Mouse (Mus musculus) layer of hippocampus, adult 8-10 months (tissue): ENCODE measurements around the gene Armc10. TPM values are rescaled to one million over a fixed set of nuclear protein-coding genes. Genes with fewer than 3 reads are reported as not detected.
"Not testable (repeated sequence)": the region's sequence is repeated elsewhere in the genome, so short reads cannot be mapped to it uniquely, and the experiment has no call there.

Experiments used
- DNase-seq, 2 experiments: peaks; one replicate each; pipeline ENCODE4 v3.0.0; 2022; ENCODE audit warnings: low spot score in 2 of 2
- total RNA-seq, 4 experiments: library from RNA; stranded (reverse); gene quantifications; 2 replicates each; pipeline ENCODE4 v1.2.4; 2022

The Armc10 gene
- total RNA-seq, 4 experiments from 2014 or later = 18.8 to 21.6 (median 21.4) TPM

- DNase-seq = no peak
Measured at GRCm38 (mm10) chr5:21667191-21668137, 21.9 kb downstream of the Armc10 start.

GRCm38 (mm10) chr5:21669307-21669706 lies 23.7 kb downstream of the Armc10 start:
- no peak for DNase-seq

- DNase-seq = no peak
Measured at GRCm38 (mm10) chr5:21672812-21673635, 27.4 kb downstream of the Armc10 start.

DNA sequence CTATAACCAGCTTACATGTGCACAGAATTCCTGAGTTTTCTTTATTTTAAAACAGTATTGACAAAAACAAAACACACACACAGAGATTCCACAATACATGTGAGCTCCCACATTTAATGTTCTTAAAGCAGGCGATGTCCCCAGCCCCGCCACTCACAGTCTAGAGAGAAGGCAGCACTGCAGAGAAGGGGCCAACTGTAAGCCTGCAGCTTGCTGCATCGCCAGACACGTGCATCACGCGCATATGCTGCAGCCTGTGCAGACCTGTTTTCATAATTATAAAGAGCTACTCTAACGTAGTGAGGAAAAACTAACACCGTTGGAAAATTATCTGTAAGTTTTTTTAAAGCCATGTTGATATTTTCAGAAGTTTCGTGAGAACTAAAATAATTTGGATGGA lies 28.1 kb downstream of the Armc10 start:
- DNase-seq = no peak

DNA sequence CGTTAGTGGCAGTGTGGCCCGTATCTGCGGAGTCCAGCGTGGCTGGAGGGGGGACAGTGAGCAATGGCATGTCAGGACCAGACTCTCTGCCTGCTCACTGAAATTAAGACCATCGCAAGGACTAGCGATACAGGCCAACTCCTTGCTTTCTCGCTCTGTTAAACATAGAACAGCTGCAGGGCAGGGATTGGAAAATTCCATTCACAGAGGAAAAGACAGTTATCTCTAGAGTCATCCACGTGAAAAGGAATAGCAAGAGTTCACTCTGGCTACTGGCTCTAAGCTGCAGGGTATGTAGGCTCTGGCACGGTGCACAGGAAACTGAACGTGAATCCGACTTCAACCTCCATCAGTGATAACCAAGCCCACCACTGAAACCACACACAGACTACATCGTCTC lies 29.4 kb downstream of the Armc10 start:
- no peak for DNase-seq

DNA sequence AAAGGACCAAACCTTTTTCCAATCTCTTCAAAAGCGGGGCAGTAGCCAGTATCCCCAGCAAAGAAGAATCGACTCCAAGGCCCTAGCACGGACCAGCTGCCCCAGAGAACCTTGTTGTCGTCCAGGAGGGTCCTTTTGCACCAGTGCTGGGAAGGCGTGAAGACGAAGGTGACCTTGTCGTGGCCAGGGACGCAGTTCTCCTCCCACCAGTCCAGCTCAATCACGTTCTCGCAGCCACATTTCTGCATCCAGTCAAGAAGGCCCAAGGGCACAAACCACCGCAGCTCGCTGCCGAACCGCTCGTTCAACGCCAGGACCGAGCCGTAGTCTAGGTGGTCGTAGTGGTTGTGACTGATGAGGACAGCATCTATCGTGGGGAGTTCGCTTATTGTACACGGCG lies 29.9 kb downstream of the Armc10 start:
- DNase-seq = no peak

DNA sequence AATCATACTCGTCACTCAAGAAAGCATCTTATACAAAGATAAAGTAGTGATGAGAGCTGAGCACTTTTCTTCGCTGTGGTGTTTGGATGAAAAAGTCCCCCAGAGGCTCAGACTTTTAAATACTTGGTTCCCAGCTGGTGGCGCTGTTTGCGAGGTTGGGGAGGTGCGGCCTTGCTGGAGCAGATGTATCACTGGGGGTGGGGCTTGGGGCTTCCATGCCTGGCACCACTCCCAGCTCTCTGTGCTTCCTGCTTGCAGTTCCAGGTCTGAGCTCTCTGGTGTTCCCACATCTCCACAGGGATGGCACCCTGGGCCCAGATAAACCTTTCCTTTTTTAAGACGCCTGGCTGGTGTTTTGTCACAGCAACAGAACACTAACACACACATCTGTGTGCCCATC lies 32.3 kb downstream of the Armc10 start:
- no peak for DNase-seq

GRCm38 (mm10) chr5:21678363-21678762 lies 32.8 kb downstream of the Armc10 start:
- no peak for DNase-seq

DNA sequence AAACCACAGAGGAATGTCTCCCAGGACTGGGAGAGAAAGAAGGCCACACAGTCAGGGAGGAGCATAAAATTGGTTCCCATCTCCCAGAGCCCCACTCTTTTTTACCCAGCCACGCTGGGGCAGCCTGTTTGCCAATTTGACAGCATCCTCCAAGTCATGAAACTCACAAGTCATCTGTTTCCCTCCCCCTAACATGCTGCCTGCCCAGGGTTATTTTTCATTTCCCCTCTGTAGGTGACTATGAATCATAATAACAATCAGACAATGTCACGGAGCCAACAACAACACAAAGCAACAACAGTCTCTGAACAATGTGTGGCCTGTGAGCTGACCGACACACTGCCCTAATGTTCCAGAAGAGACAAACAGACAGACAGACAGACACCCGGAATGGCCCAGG lies 34.4 kb downstream of the Armc10 start:
- no peak for DNase-seq

GRCm38 (mm10) chr5:21680940-21681339 lies 35.3 kb downstream of the Armc10 start:
- DNase-seq = no peak

DNA sequence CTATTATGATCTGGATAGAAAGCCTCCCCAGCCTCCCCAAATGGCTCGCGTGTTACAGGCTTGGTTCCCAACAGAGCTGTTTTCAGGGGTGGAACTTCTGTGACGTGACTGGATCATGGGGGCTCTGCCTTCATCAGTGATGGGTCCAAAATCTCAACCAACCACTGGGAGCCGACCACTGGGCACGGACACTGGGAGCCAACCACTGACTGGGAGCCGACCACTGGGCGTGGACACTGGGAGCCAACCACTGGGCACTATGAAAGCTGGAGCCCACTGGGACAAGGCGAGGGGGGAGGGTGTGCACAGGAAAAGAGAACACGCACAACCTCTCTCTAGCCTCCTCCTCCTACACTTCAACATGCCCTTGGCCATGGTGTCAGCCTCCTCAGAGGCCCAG lies 38.2 kb downstream of the Armc10 start:
- DNase-seq = no peak

GRCm38 (mm10) chr5:21685001-21685400 lies 39.4 kb downstream of the Armc10 start:
- no peak for DNase-seq

- peak in 1 of 2 experiments; percentile 45 for DNase-seq
Measured at GRCm38 (mm10) chr5:21687042-21687441, 41.4 kb downstream of the Armc10 start.

- no peak for DNase-seq
Measured at GRCm38 (mm10) chr5:21692230-21692629, 46.6 kb downstream of the Armc10 start.

- no peak for DNase-seq
Measured at GRCm38 (mm10) chr5:21693372-21693870, 47.8 kb downstream of the Armc10 start.

DNA sequence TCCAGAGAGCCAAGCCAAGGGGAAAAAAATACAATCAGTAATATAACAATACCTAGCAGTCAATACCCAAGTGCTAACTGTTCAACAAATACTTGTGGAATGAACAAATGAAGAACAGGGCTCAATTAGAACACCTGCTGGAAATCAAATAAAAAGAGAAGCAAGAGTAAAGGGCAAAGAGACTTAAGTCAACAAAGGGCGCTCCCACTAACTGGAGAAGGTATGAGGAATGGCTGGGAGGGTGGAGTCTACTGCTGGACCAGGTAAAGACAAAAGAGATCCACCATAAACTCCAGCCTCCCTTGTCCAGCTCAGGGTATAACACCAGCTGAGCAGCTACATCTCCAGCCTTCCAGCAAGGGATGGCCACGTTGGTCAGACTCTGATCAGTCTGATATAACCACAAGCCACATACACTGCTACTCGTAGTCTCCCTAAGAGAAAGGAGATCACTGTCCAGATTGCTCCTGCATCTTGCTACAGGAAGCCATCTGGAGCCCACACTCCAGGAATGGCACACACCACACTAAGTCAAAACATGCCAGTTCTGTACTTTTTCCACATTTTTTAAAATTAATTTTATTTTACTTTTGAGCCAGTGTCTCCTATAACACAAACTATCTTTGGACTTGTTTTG lies 49.4 kb downstream of the Armc10 start:
- no peak for DNase-seq

DNA sequence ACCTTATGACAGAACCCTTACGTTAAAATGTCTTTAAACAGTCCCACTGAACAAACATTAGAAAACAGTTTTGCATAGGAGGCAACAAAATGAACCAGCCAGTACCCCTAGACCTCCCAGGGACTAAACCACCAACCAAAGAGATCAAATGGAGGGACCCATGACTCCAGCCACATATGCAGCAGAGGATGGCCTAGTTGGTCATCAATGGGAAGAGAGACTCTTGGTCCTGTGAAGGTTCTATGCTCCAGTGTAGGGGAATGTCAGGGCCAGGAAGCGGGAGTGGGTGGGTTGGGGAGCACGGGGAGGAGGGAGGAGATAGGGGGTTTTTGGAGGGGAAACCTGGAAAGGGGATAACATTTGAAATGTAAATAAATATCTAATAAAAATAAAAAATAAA lies 53.9 kb downstream of the Armc10 start:
- DNase-seq = not testable (repeated sequence)

- DNase-seq = no peak
Measured at GRCm38 (mm10) chr5:21700272-21700821, 54.7 kb downstream of the Armc10 start.

- DNase-seq = no peak
Measured at GRCm38 (mm10) chr5:21700934-21701333, 55.3 kb downstream of the Armc10 start.

GRCm38 (mm10) chr5:21701351-21702008 lies 55.9 kb downstream of the Armc10 start, which contains the start of gene Napepld:
TSS of gene Napepld (minus strand) at chr5:21701396.
- peak; percentile 96 to 98 for DNase-seq

GRCm38 (mm10) chr5:21702009-21702364 lies 56.4 kb downstream of the Armc10 start:
- no peak for DNase-seq
